Mouse (Mus musculus) thymus, adult 18-20 months (tissue): ENCODE measurements at regions not wholly inside any gene's neighbourhood (a gene's known extent, or its start where the extent isn't known, plus 50 kb on each side); places are given as distances from the start of the nearest gene placed in this dataset.
"Not testable (repeated sequence)": the region's sequence is repeated elsewhere in the genome, so short reads cannot be mapped to it uniquely, and the experiment has no call there.

Source experiments
- DNase-seq, 2 experiments: peaks; one replicate each; pipeline ENCODE4 v3.0.0; 2022; ENCODE audit warnings: mixed read lengths in 2 of 2

DNA sequence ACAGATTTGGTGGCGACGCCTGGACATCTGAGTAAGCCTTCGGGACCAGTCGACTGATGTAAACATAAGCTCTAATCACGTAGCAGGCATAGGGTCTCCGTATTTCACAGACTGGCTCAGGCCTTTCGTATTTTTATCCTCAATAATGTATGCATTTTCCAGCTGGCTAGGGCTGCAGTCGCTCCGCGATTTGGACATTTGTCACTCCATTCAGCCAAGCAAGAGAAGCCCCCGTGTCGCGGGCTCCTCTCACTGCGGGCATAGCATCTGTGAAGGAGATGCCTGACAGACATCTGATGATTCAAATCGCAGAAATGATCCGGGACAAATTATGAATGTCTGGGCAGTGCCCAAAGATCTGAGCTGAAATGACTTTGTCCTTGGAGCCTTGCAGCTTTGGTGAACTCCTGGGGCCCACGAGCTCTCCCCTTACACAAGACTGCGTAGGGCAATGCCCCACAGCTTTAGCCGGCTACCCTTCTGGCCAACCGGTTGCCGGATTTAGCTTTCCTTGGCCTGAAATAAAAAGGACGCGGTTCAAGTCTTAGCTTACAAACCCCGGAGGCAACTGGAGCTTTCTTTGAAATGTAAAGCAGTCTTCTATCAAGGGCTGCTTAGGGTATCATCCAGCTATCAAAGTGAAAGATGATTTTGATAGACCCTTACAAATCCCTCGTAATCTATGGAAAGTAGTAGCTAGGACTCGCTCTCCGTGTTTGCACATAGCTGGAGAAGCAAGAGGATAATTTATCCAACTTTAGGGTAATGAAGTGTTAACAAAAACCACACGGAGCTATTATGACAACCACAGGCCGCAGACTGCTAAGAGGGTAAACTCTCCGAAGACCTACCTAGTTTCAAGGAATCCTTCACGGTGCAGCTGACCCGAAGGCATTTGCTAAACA, 270.6 kb downstream of the Etnk1 start:
- no peak for DNase-seq

DNA sequence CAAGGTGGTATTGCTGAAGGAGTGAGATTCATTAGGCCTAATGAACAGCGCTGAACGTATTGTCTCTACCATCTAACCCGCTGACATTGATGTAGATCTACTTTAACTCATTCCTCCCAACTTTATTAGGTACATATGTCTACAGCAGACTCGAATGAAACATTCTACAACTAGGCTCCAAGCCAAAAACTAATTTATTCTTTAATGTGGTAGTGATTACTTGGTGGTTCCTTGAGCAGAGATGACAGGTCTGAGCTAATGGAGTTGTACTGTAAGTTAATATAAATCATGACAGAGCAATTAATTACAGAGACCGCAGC, 271.2 kb downstream of the Etnk1 start:
- no peak for DNase-seq

DNA sequence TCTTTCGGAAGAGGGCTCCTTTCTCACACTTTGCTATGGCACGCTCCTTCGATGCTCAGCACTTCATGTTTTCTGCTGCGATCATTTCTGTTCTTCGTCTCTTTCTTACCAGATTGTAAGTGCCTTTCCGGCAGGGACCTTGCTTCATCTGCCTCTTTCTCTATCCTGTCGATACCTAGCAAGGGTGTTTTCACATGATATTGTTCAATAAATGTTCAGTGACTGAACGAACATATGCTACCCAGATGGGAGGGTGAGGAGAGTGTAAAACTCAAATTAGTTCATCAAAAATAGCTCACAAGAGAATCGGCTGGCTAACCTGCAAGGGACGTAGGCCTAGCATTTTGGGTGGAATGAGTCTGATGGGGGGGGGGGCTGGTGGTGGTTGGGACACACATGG, 272.5 kb downstream of the Etnk1 start:
- no peak for DNase-seq

DNA sequence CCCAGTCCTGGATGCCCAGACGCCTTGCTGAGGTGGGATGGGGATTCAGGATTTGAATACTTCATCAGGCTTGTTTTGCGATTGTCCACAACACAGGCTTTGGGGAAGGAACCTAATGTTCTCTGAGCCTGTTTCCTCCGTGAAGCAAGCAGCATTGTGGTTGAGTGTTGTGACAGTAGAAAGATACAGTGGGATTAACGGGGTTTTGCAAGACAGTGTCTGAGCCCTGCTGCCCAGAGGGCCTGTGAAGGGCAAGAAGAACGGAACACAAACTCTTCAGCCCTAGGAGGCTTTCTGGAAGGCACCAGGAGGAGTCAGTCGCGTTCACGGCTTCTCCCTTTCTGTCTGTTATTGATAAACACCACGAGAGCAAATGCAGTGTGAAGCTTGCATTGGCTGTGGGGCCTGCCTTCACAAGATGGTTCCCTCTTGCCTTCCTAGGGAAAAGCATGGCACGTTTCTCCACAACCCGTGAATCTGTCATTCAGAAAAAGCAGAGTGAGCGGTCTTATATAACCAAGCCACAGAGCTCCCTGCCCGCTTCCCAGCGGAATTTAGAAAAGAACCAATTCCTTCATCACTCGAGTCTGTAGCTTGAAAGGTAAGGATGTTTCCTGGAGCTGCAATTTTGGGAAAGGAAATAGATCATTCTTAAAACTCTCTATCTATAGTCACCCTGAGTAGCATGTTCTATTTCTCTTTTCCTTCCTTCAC, 273.4 kb downstream of the Etnk1 start:
- DNase-seq, result no peak

DNA sequence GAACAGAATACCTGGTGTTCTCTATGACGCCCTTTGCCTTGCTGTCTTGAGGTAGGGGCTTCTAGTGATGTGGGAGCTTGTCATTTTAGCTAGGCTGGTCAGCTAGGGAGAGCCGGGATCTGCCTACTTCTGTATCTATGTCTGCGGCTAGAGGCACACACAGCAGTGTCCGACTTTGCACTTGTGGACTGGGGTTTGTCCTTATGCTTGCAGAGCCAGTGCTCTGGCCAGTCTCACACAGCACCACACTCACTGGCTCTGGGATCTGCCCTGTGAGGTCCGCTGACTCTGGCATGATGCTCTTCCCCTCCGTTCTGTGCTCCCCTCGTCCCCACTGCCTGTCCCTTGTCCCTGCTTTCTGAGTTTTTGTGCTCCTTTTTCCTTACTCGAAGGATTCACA, 275.3 kb downstream of the Etnk1 start:
- no peak for DNase-seq

DNA sequence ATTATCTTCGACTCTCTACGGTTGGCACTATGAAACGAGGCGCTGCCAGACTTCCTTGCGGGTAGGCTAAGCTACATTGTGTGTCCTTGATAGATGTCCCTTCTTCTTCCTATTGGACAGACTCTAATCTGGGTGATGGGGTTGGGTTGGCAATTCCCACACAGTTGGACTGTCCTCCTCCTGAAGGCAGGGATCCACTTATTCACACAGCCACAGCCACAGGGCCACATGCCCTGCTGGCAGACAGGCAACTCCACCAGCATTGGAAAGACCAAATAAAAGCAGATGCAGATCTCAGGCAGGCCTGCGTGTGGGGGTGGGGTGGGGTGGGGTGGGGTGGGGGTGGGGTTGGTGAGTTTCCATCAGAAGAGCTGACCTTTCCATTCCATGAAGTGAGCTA, 276.4 kb downstream of the Etnk1 start:
- no peak for DNase-seq

DNA sequence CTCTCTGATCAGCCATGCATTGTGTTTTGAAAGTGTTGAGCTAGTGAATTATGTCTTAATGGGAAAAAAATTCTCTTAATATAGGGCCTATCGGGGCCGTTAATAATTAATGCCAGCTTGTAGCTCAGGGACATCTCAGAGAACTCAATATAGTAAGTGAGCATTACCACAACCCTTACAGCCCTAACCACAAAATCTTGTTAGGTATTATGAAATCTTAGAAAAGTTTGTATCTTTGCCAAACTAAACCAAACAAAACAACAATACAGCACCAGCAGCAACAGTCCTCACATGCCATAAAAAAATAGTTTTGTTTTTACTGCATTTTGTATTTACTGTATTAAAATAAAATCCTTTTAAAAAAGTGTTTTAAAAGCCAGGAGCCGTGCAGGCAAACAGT, 277.8 kb downstream of the Etnk1 start:
- no peak for DNase-seq

DNA sequence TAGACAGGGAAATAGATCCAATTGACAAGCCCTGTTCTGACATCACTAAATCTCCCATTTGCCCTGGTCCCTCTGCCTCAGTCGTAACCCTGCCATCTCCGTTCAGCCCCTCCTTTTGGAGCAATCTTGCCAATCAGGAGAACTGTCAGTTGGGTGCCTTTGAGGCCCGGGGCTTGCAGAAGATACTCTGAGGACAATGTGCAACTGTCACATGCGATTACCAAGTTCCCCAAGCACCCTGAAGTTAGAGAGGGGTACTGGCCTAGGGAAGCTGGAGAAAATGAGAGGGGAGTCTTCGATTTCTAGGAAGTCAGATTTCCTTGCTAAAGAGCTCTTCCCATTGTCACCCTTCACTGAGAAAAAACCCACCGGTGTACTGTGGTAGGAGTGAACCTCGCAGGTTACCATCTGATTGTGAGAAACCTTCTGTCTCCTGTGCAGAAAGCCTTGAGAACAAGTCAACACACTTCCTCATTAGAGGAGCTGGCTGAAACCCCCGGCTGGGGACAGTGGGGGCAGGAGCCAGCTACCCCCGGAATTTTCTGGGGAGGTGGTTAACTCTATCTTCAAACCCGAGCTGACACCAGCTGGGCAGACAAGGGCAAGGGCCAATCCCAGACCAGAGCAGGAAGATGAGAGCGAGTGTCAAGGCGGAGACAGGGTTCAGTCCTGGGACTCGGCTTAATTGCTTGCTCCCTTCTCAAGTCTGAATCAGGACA, 279.0 kb downstream of the Etnk1 start:
- DNase-seq, result no peak

DNA sequence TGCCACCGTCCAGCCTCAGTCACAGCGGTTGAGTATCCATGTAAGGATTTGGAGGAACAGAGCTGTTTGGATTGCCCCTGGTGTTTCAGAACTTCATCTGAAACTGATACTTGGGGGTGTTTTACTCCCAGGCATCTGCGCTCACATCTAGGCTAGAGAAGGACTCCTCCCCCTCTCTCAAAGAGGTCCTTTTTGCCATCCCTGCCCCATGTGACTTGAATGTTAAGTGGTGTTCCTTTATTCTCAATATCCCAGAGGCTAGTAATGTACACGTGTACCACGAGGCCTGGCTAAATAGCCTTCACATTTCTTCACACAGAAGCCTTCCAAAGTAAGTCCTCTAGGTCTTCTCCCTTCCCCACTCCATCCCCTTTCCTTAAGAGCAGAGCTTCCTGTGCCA, 280.0 kb downstream of the Etnk1 start:
- DNase-seq, result no peak

DNA sequence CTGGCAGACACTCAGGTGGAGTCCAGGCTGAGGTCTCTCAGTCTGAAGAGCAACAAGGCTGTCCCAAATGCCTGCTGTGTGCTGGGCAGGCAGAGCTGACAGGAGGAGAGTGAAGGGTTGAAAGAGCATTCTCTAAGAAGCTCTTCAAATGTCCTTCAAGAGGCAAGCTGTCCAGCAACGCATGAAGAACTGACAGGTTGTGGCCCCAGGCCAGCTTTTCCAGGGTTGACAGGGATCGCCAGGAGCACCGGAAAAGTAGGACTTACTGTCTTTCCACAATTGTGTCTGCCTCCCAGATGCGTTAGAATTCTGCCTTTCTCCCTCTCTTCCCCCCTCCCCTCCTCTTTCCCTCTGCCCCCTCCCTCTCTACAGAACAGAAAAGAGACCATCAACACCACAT, 282.1 kb downstream of the Etnk1 start:
- DNase-seq, result no peak

DNA sequence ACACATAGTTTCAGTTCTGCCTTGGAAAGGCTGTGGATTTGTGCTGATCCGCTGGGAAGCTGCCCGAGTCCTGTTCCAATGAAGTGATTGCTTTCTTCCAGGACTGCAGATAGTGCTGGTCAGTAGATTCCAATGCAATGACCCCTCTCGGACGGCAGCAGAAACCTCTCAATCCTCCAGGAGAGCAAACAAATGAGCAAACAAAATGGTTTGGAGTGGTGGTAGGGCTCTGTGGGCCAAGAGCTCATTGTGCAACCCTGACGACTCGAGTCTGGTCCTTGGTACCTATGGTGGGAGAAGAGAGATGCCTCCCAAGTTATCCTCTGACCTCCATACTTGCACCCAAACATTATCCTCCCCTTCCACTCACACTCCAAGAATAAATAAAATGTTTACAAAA, 284.8 kb downstream of the Etnk1 start:
- DNase-seq, result no peak

DNA sequence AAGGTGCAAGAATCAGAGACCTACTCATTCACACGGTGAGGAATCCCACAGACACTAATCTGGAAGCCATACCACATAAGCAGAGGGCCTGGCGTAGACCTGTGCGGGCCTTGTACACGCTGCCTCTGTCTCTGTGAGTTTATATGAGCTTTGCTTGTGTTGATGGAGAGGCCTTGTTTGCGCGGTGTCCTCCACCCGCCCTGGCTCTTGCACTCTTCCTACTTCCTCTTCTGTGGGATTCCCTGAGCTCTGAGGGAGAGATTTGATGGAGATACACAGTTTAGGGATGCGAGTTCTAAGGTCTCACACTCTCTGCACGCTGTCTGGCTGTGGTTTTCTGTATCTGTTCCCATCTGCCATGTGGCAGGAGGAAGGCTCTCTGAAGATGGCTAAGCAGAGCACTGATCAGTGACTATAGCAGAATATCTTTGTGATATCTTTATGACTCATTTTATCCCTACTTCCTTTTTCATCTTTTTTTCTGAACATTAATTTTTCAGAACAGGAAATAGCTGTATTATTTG, 287.7 kb downstream of the Etnk1 start:
- DNase-seq, result no peak

DNA sequence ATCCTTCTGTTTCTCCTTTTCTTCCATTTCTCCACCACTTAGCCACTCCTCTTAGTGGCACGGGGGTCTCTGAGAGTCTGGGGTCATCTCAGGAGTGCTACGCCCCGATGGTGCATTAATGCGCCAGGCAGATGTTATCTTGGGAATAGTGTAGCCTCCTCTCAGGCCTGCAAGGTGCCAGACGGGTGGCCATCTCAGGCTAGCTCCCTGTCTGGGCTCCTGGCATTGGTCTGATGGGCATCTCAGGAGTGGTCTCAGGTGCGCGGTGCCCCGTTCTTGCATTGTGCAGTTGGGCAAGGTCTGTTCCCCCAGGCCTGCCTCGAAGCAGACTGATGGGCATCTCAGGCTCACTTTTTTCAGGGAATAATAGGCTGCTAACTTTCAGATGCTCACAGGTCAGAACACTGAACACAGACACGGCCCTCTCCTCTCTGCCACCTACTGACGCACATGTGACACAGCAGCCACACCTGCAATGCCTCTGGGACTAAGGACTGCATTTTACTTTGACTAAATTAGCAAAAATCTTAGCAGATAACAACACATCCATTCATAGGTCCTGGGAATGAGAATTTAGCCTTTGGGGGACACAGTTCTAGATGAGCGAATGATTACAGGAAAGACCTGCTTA, 298.0 kb downstream of the Etnk1 start:
- no peak for DNase-seq

DNA sequence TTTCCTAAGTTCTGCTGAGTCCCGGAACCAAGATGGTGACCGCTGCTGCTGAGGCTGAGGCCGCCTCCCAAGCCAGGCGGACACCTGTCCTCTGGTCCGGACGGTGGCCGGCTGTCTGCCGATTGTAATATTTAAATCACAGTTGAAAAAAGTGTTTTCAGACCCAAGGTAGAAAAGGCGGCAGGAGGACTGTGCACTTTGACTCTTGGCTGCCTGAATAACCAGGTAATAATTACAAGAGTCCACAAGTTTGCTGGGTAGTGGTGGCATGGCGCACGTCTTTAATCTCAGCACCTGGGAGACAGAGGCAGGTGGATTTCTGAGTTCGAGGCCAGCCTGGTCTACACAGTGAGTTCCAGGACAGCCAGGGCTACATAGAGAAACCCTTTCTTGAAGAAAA, 305.7 kb downstream of the Etnk1 start:
- DNase-seq, result not testable (repeated sequence)

DNA sequence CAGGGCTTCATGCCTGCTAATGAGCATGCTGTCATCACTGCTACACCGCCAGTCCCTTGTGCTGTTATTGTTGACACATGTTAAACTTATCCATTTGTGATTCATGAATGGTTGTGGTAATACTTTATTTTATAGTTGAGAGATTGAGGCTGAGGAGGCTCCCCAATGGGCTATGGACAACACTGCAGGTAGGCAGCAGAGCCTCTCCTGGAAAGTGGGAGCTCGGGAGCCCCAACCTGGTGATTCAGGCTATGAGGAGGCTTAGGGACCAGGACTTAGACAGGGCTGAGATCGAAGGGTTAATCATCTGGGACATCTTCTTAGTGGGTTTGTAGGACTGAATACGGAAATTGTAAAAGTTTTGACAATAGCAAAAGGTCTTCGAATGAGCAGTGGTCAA, 307.4 kb downstream of the Etnk1 start:
- no peak for DNase-seq

DNA sequence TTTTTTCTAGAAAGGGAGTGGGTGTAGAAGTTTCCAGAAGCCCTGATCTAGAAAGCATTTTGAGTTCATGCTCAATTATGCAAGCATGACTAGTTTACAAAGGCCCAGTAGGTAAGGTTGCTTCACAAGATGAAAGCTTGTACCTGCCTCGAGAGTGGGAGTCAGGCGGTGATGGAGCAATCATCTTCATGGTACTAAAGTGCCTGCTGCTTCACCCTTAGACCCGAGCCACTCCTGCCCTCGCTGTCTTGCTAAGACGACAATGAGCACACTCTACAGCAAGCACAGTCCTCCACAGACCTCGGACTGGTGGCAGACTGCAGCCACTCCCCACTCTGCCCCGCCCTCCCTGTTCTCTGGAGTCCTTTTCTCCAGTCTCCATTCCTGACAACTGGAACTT, 308.3 kb downstream of the Etnk1 start:
- DNase-seq, result no peak

DNA sequence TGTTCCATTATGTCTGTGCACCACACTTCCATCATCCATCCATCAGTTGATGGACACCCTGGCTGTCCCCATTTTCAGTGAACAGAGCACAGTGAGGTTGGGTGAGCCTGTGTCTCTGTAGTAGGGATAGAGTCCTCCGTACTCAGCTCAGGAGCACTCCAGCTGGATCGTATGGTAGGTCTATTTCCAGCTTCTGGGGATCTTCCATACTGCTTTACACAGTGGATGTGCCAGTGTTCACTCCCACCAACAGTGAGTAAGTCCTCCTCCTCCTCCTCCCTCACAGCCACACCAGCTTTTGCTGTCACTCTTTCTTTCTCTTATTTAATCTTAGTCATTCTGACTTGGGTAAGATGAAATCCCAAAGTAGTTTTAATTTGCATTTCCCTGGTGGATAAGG, 310.4 kb downstream of the Etnk1 start:
- no peak for DNase-seq

DNA sequence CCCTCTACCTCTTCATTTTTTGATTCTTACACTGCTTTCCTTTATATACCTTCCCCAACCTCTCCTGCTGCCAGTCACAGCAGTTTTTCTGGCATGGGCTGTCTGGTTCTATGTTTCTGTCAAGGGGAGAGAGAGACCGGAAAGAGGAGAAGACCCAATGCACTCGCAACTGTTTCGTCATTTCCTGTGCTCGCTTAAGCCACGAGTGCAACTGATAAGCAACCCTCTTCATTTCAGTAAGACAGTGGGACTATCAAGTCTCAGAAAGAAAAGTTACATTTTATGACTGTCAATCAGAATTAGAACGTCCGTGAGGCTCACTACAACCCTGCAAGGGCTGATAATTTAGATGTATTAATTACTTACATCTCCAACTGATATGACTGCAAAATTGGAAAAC, 312.2 kb downstream of the Etnk1 start:
- no peak for DNase-seq

DNA sequence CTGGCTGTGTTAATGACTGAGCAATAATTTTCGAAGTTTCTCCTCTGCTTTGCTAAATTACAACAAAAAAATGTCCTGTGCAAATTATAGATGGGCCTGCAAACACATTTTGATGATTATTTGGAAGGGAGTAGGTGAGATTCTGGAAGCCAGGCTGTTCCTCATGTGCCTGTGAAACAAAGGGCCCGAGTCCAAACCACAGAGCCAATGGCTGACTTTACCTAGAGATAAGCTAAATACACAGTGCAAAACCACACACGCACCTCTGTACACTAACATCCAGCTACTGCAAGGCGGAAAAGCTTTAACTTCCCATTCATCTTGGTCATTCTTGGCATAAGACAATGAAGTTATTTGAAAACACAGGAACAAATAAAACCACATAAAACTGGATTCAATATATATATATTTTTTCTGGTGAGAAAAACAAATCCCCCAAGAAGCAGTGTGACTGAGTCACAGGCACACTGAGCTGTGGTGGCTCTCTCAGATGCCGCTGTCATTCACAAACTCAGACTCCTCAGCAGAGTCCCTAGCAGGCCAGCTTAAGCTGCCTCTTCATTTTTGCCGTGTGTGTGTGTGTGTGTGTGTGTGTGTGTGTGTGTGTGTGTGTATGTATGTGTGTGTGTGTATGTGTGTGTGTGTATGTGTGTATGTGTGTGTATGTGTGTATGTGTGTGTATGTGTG, 312.8 kb downstream of the Etnk1 start:
- no peak for DNase-seq

DNA sequence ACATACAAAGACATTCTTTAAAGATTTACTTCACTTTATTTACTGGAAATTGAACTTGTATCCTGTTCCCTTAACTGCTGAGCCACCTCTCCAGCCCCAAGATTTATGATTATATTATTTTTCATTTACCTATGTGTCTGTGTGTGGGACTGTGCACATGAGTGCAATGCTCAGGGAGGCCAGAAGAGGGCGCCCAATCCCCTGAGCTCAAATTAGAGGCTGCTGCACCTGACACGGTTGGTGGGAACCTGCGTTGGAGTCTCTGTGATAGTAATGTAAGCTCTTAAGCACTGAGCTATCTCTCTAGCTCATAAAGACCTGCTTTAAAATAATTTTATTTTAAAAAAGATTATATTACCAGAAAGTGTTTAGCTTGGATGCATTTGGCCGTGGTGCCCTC, 315.3 kb downstream of the Etnk1 start:
- DNase-seq, result no peak

DNA sequence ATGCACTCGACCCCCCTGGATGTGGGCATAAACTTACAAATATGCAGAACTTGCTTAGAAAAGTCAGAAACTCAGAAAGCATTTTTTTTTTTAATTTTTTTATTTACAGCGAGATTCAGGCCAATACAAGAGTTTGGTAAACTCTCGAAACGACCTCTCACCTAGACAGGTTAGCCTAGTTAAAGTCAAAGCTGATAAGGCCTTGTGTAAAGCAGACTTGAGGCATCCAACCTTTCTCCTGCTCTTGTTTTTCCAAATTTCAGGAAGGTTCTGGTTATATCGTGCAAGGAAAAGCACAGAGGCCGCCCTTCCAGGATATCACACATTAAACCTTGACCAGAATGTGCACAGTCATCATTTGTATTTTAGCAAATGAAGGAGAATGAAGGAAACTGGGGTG, 315.8 kb downstream of the Etnk1 start:
- no peak for DNase-seq

DNA sequence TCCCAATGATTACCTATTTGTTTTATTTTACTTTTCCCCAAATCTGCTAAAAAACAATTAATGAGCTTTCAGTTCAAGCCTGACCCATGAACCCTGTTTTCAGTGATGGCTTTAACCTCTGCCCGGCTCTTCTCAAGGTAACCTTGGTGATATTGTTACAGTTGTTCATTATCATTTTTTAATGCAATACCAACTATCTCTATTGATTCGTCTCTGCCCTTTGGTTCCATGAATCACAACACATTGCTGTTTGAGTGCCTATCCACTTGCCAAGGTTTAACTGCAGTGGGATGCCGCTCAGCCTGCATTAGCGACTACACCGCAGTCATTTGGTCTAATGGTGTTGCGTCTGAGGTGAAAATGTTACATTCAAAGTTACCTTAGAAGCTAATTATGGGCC, 317.9 kb downstream of the Etnk1 start:
- no peak for DNase-seq

DNA sequence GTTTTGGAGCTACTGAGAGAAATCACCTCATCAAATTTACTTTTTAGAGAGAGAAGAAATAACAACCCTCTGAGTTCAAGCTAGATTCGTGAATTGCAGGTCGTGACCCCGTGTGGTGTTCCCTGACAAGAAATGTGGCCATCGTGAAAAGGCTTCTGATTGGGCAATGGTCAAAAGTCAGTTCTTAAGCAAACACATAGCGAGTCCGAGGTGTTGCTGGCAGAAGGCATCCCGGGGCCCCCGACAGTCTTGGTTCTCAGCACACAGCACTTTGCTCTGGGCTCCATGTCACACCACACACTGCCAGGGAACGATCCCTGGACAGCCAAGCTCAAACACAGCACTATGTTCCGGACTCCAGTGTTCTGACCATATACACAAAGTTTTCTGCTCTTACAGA, 320.0 kb downstream of the Etnk1 start:
- no peak for DNase-seq
